Mouse (Mus musculus): ENCODE measurements at regions not wholly inside any gene's neighbourhood (a gene's known extent, or its start where the extent isn't known, plus 50 kb on each side); places are given as distances from the start of the nearest gene placed in this dataset.

- no peak for TF ChIP-seq POLR2A (IDR thresholded peaks at IDR 0.05; ENCODE audit: borderline replicate concordance, low read depth, low read length)
- TF ChIP-seq CTCF (IDR thresholded peaks at IDR 0.05; ENCODE audit: low read depth, low read length): no peak
These were observed 176.0 kb downstream of the 1810013L24Rik start for GRCm38 (mm10) chr16:9005933-9006332.

All from bone marrow macrophage, adult 2 months (primary cell).